Mouse (Mus musculus): Measurements from ENCODE around the gene Dtx3l. TPM values are rescaled to one million over a fixed set of nuclear protein-coding genes. Genes with fewer than 3 reads are reported as not detected.
A peak's percentile ranks its signal among the peaks of the same experiment; 100 is the strongest.

Dtx3l gene
- polyA plus RNA-seq, 1 experiment from 2014 or later: 3.5 TPM

GRCm38 (mm10) chr16:35923546-35924198 is 15.3 kb downstream of the Dtx3l start:
- no peak for ATAC-seq
- Histone ChIP-seq H3K4me1 (no peaks in the 10 kb centered on the region), H3K36me3 (no peaks in the 10 kb centered on the region), H3K4me2 (no peak overlapping the region), H3K9me3 (replicated peaks) (no peaks in the 10 kb centered on the region), H3K27ac (no peak overlapping the region), H3K9ac (no peak overlapping the region), H3K27me3 (replicated peaks) (no peaks in the 10 kb centered on the region), H3K4me3 (no peak overlapping the region)
- 63% methylated on average over 7 of the region's 7 CpGs for WGBS (ENCODE audit: insufficient replicate concordance)

GRCm38 (mm10) chr16:35922301-35922895 is 16.6 kb downstream of the Dtx3l start:
- Histone ChIP-seq H3K4me1 (no peaks in the 10 kb centered on the region), H3K9ac (no peak overlapping the region), H3K4me3 (no peak overlapping the region), H3K4me2 (no peak overlapping the region), H3K27ac (no peak overlapping the region), H3K9me3 (replicated peaks) (no peaks in the 10 kb centered on the region), H3K27me3 (replicated peaks) (no peaks in the 10 kb centered on the region), H3K36me3 (no peaks in the 10 kb centered on the region)
- ATAC-seq: no peak
- 42% methylated on average over 3 of the region's 3 CpGs for WGBS (ENCODE audit: insufficient replicate concordance)

- H3K27me3 ChIP-seq (replicated peaks): no peaks in the 10 kb centered on the region
- no peaks in the 10 kb centered on the region for H3K4me1 ChIP-seq
- ATAC-seq: no peak
- no peaks in the 10 kb centered on the region for H3K36me3 ChIP-seq
- H3K4me2 ChIP-seq: no peak overlapping the region
- WGBS (ENCODE audit: insufficient replicate concordance): 39% methylated on average over 2 of the region's 2 CpGs
- no peak overlapping the region for H3K27ac ChIP-seq
- H3K4me3 ChIP-seq: no peak overlapping the region
- no peaks in the 10 kb centered on the region for H3K9me3 ChIP-seq (replicated peaks)
- no peak overlapping the region for H3K9ac ChIP-seq
These were observed 17.2 kb downstream of the Dtx3l start for GRCm38 (mm10) chr16:35921676-35922235.

GRCm38 (mm10) chr16:35918721-35919543 is 20.0 kb downstream of the Dtx3l start:
- Histone ChIP-seq H3K9me3 (replicated peaks) (no peaks in the 10 kb centered on the region), H3K27ac (no peak overlapping the region), H3K27me3 (replicated peaks) (no peaks in the 10 kb centered on the region), H3K4me1 (no peaks in the 10 kb centered on the region), H3K36me3 (no peaks in the 10 kb centered on the region), H3K4me2 (no peak overlapping the region), H3K9ac (no peak overlapping the region), H3K4me3 (no peak overlapping the region)
- WGBS (ENCODE audit: insufficient replicate concordance): 60% methylated on average over 6 of the region's 6 CpGs
- ATAC-seq: no peak

- Histone ChIP-seq H3K27ac (no peak overlapping the region), H3K9me3 (replicated peaks) (no peaks in the 10 kb centered on the region), H3K4me2 (no peak overlapping the region), H3K9ac (no peak overlapping the region), H3K27me3 (replicated peaks) (no peaks in the 10 kb centered on the region), H3K4me1 (no peaks in the 10 kb centered on the region), H3K36me3 (no peaks in the 10 kb centered on the region), H3K4me3 (no peak overlapping the region)
- 54% methylated on average over 5 of the region's 5 CpGs for WGBS (ENCODE audit: insufficient replicate concordance)
- ATAC-seq: no peak
These were observed 24.6 kb downstream of the Dtx3l start for GRCm38 (mm10) chr16:35914301-35914700.

- 44% methylated on average over 1 of the region's 1 CpGs for WGBS (ENCODE audit: insufficient replicate concordance)
These were observed 25.4 kb downstream of the Dtx3l start for GRCm38 (mm10) chr16:35913526-35913925.

GRCm38 (mm10) chr16:35911449-35911848 is 27.5 kb downstream of the Dtx3l start:
- WGBS (ENCODE audit: insufficient replicate concordance): 56% methylated on average over 3 of the region's 3 CpGs
- Histone ChIP-seq H3K27ac (no peak overlapping the region), H3K9me3 (replicated peaks) (no peaks in the 10 kb centered on the region), H3K4me2 (no peak overlapping the region), H3K4me1 (no peaks in the 10 kb centered on the region), H3K9ac (no peak overlapping the region), H3K36me3 (no peaks in the 10 kb centered on the region), H3K27me3 (replicated peaks) (no peaks in the 10 kb centered on the region), H3K4me3 (no peak overlapping the region)
- no peak for ATAC-seq

More at GRCm38 (mm10) chr16:35913526-35913925, 25.4 kb downstream of the Dtx3l start:
- H3K9me3 ChIP-seq (replicated peaks): no peaks in the 10 kb centered on the region
- no peak overlapping the region for H3K4me3 ChIP-seq
- H3K9ac ChIP-seq: no peak overlapping the region
- H3K36me3 ChIP-seq: no peaks in the 10 kb centered on the region
- no peaks in the 10 kb centered on the region for H3K27me3 ChIP-seq (replicated peaks)
- no peak overlapping the region for H3K4me2 ChIP-seq
- H3K27ac ChIP-seq: no peak overlapping the region
- no peak for ATAC-seq
- no peaks in the 10 kb centered on the region for H3K4me1 ChIP-seq

GRCm38 (mm10) chr16:35907432-35908201 is 31.3 kb downstream of the Dtx3l start:
- H3K27me3 ChIP-seq (replicated peaks): no peaks in the 10 kb centered on the region
- no peak overlapping the region for H3K9ac ChIP-seq
- no peak for ATAC-seq
- no peak overlapping the region for H3K4me2 ChIP-seq
- H3K4me3 ChIP-seq: no peak overlapping the region
- H3K4me1 ChIP-seq: peaks cover 19% of the 10 kb centered on the region
- no peaks in the 10 kb centered on the region; the same call in 1 of the 2 replicates for H3K9me3 ChIP-seq (replicated peaks)
- H3K36me3 ChIP-seq: no peaks in the 10 kb centered on the region
- WGBS (ENCODE audit: insufficient replicate concordance): 54% methylated on average over 4 of the region's 4 CpGs
- H3K27ac ChIP-seq: no peak overlapping the region

- Histone ChIP-seq H3K4me2 (no peak overlapping the region), H3K4me3 (no peak overlapping the region), H3K9ac (no peak overlapping the region), H3K27ac (no peak overlapping the region), H3K9me3 (replicated peaks) (no peaks in the 10 kb centered on the region; the same call in 1 of the 2 replicates), H3K27me3 (replicated peaks) (no peaks in the 10 kb centered on the region), H3K36me3 (no peaks in the 10 kb centered on the region), H3K4me1 (peaks cover 19% of the 10 kb centered on the region)
- WGBS (ENCODE audit: insufficient replicate concordance): 74% methylated on average over 7 of the region's 7 CpGs
- ATAC-seq: no peak
These were observed 32.1 kb downstream of the Dtx3l start for GRCm38 (mm10) chr16:35906887-35907286.

GRCm38 (mm10) chr16:35905819-35906485 is 33.0 kb downstream of the Dtx3l start:
- Histone ChIP-seq H3K9ac (no peak overlapping the region), H3K4me1 (peaks cover 19% of the 10 kb centered on the region), H3K4me3 (peak overlapping the region; percentile 31), H3K4me2 (peak overlapping the region; percentile 52), H3K27ac (peak overlapping the region; percentile 79), H3K9me3 (replicated peaks) (no peaks in the 10 kb centered on the region; the same call in 1 of the 2 replicates), H3K27me3 (replicated peaks) (no peaks in the 10 kb centered on the region), H3K36me3 (no peaks in the 10 kb centered on the region)
- 49% methylated on average over 6 of the region's 6 CpGs for WGBS (ENCODE audit: insufficient replicate concordance)
- peak; percentile 87 for ATAC-seq

- no peaks in the 10 kb centered on the region; the same call in 1 of the 2 replicates for H3K9me3 ChIP-seq (replicated peaks)
- H3K27me3 ChIP-seq (replicated peaks): no peaks in the 10 kb centered on the region
- no peak overlapping the region for H3K4me2 ChIP-seq
- 71% methylated on average over 3 of the region's 3 CpGs for WGBS (ENCODE audit: insufficient replicate concordance)
- no peaks in the 10 kb centered on the region for H3K36me3 ChIP-seq
- ATAC-seq: no peak
- H3K4me1 ChIP-seq: peaks cover 19% of the 10 kb centered on the region
- peak overlapping the region; percentile 69; the same call in 1 of the 2 replicates for H3K27ac ChIP-seq
- no peak overlapping the region for H3K4me3 ChIP-seq
- no peak overlapping the region for H3K9ac ChIP-seq
These were observed 33.6 kb downstream of the Dtx3l start for GRCm38 (mm10) chr16:35905355-35905754.
